Mouse (Mus musculus) lung, postnatal 25 days (tissue): Measurements from ENCODE around the gene Cnbp.

ENCODE experiments used
- DNase-seq: peaks from one replicate; pipeline ENCODE4 v3.0.0; 2022; ENCODE audit warnings: low spot score

The Cnbp gene

GRCm38 (mm10) chr6:87806028-87806427 is 44.9 kb downstream of the Cnbp start:
- peak; percentile 51 for DNase-seq

- no peak for DNase-seq
Measured at GRCm38 (mm10) chr6:87805448-87805847, 45.5 kb downstream of the Cnbp start.

DNA sequence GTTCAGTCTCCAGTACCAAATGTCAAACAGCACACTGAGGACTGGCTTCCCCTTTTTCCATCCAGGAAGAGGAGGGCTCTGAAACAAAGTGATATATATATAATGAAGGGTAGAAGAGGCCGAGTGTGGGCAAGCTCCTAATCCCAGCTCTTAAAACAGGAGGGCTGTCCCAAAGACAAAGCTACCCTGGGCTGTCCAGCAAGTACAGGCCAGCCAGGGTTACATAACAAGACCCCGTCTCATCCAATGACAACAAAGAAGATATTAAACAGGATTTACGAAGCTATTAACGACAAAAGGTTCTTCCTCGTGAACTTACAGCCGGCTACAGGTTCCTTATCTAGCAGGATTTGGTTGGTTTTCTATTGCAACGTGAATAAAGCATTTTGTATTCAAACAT is 46.0 kb downstream of the Cnbp start:
- DNase-seq = no peak

- DNase-seq = no peak
Measured at GRCm38 (mm10) chr6:87804036-87804435, 46.9 kb downstream of the Cnbp start.

- no peak for DNase-seq
Measured at GRCm38 (mm10) chr6:87802462-87802861, 48.4 kb downstream of the Cnbp start.

GRCm38 (mm10) chr6:87799576-87799975 is 51.3 kb downstream of the Cnbp start:
- DNase-seq = no peak

GRCm38 (mm10) chr6:87797321-87797720 is 53.6 kb downstream of the Cnbp start:
- DNase-seq = no peak

DNA sequence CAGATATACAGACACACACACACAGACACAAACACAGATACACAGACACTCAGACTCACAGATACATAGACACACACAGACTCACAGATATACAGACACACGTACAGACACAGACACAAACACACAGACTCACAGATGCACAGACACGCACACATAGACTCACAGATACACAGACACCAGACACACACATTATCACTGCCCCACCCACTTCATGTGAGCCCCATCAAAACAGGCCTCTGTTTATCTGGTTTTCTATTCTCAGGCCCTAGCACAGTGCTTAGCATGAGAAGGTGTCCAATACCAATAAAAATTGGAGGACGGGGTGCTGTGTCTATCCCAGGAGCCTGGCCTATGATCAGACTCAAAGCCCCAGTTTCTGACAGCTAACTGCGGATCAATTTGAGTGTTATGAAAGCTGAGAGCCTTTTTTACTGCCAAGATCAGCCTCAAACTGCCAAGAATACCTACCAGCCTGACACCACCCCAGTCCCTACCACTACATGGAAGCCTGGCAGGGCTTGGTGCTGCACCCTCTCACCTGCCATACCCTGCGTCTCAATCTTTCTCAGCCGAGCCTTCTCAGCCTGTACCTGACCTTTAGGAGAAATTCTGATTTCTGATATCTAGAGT is 54.5 kb downstream of the Cnbp start:
- DNase-seq = no peak

DNA sequence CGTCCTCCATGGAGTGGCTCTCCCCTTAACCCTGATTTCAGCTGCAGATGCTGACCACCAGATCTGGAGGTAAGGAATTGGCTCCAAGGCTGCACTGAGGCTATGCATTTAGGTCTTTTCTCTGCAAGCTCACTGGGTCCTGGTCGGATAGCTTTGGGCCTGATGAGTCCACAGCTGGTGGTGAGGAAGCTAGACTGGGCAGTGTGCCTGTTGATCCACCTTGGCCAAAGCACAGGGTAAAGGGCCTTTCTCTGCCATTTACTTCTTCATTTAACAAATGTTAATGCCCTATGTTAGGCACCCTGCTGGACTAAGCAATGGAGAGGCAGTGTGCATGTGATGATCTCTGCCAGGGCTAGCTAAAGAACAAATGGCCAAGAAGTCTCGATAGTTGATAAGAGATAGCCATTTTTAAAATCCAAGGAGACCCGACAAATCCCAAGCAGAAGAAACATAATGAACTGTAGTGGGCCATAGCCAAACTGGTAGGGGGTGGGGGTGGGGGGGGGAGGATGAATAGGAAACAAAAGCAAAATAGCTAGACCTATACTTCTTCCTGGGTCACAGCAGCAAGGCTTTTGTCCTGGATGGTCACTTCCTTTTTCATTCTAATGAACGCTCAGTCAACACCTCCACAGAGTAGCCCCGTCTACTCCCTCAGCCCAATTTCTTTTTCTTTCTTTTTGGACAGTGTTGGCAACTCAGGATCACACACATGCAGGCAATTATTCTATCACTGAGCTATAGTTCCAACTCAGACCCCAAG is 55.3 kb downstream of the Cnbp start:
- DNase-seq = no peak

DNA sequence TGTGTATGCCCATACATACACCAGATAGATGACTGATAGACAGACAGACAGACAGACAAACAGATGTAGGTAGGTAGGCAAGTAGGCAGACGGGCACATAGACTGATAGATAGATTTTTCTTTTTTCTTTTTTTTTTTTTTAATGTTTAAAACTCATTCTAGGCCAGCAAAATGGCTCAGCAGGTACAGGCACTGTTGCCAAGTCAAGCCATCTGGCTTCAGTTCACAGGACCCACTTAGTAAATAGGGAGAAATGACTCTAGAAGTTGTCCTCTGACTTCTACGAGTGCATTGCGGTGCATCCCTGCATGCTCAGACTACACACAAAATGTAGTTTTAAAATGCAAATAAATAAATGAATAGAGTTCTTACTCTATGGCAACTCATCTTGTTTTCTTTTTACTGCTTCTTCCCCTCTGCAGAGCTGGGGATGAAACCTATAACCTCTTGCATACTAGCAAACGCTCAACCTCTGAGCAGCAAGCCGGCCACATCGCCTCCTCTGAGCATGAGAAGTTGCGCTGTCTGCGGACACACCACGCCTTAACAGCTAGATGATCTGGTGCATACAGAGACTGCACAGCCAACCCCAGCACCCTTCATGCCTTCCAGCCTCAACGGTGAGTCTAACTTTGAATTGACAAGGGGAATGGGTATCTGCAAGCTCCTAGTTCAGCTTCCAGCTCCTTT is 56.9 kb downstream of the Cnbp start:
- no peak for DNase-seq
